Mouse (Mus musculus) spleen, adult 12 weeks (tissue): ENCODE results near the gene Pdss2.

ENCODE experiments used
- DNase-seq: peaks from one replicate; pipeline ENCODE4 v3.0.0; 2022; ENCODE audit warnings: low spot score

The Pdss2 gene

DNA sequence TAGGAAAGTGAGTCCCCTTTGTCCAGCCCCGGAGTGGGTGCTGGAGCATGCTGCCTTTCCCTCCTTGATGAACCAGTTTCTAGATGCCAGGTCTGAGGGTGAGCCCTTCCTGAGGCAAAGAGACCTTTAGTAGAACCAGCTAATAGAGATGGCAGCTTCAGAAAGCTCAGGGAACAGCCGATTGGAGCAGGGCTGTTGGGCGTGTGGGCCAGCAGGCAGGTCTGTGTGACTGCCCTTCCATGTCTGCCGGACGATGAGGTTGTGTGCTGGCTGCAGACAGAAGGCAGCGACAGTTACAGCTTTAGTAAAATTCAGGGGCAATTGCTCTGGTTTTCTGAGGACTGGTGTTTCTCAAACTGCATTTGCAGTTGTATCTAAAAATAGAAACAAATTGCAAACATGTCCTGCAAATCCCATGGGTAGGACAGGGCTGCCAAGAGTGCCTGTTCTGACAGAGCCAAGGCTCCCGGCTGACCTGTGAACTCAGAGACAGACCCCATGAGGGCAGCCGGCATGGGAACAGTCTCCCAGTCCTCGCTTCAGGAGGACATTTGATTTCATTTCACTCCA is 262.2 kb downstream of the Pdss2 start:
- no peak for DNase-seq

DNA sequence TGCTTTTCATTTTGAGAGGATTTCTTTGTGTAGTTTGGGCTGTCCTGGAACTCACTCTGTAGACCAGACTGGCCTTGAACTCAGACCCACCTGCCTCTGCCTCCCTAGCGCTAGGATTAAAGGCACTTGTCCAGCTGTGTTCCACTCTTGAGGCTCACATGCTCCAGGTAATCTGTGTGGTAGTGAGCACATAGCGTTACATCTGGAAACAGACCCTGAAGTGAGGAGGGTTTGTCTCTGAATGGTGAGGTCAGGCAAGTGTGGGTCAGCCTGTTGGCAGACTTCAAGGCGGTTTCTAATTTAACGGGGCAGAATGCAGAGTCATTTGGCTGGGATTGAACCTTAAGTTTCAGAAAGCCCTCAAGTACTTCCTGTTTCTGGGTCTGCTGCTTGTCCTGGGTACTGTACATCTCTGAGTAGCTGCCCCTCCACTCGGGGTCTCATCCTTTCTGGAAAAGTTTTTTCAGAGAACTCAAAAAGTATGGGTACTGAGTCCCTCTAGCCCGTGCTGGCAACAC is 264.5 kb downstream of the Pdss2 start:
- no peak for DNase-seq

DNA sequence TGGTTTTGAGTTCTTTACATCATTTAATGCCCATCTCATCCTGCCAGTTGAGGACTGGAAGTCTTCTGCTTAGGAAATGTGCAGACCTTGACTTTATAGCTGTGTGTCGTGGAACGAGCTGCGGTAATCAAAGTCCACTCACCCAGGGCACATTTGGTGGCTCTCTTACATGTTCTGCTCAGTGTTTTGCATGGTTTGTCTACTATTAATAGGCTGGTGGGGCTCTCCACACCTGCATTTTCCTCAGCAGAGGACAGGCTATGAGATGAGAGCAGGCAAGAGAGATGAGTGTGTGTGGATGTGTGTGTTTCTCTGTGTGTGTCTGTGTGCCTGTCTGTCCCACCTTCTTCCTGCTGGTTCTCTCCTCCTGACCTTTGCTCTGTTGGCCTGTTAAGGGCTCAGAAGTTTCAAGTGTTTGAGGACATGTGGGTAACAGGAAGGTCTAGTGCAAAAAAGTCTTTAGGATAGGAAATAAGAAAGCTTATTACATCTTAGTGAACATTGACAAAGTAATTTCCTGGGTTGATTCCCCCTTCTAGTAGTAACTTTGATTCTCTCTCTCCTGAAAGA is 266.2 kb downstream of the Pdss2 start:
- DNase-seq = no peak

DNA sequence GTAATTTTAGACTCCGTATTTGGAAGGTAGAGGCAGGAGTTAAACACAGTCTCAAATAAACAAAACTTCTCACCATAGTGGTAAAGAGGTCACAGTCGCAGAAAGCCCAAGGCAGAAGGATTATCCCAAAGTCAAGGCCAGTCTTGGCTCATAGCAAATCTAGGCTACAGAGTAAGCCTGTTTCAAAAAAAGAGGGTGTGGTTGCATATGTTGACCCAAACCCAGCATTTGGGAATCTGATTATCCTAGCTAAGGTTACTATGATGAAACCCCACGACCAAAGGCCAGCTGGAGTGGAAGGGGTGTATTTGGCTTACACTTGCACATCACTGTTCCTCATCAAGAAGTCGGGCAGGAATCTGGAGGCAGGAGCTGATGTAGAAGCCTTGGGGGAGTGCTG is 267.0 kb downstream of the Pdss2 start:
- DNase-seq = no peak

DNA sequence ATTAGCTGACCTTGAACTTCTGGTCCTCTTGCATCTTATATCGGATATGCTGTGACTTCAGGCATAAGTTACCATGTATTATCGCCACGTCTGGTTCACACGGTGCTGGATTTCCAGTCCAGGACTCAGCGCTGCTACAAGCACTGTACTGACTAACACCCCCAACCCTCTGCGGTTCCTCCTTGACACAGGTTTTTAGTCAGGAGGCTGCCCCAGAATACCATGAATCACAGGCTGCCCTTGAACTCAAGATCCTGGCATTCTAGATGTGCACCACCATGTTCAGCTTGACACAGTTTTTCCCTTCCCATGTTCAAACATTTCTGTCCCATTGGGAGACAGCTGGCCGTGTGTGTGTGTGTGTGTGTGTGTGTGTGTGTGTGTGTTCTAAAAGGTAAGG is 267.9 kb downstream of the Pdss2 start:
- DNase-seq = no peak

DNA sequence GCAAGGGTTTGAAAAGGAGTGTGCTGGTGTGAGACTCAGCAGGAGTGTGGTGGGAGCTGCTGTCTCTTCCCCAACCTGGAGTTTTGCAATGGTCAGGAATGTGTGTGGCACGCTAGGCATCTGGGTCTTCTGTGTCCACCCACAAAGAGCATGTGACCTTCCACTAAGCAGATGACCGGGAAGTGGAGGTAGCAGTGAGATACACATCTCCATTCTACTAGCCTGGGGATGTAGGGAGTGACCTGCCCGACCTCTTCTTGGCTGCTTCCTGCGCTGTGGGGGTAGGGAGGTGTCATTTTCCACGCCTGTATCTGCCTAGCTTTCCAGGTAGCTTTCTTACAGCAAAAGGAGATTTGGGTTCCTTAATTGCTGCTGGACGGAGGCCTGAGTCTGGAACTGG is 268.3 kb downstream of the Pdss2 start:
- no peak for DNase-seq

DNA sequence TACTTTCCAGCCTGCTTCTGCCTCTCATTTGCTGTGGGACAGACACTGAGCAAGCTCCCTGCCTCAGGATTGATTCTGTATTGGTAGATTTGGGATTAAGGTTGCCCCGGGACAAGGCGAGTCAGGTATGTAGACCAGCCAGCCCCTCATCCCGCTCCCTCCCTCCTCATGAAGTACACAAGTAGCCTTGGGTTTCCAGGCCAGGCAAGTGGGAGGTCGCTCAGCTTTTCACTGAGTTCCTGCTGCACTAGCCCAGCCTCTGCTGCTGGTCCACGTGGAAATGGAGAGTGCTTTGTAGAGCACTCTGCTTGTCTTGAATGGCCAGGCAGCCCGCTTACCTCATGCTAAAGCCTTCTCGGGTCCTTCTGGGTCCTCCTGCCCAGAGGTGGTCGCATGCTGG is 268.7 kb downstream of the Pdss2 start:
- DNase-seq = no peak

DNA sequence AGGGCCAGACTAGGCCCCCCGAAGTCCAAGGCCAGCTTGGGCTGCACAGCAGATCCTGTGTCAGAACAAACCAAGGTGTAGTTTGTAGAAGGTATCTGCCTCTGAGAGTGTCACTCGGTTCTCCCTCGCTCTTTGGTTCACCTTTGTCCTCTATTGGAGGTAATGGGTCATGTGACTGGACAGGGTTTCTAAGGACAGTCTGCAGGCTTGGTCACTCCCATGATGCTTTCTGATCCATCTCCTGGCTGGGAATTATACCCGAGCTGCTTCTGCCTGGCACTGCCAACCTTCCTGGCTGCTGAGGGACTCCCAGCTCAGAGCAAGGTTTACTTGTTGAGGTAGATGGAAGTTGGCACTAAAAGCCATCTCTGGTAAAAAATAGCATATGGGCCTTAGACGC is 269.6 kb downstream of the Pdss2 start:
- DNase-seq = no peak

DNA sequence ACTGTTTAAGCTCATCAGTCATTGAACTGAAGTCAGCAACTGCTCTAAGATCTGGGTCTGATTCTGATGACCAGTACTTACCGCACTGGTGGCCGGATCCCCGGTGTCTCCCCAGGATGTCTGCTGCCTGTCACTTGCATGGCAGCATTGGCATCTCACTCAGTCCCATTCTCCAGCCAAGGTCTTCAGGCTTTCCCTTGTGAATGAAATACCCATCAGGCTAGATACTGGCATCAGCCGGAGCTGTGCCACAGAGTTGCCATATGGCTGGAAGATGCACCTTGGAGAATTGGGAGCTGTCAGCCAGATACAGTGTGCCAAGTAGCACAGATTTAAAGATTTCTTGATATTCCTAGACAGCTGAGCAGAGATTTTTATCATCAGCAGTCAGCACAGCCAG is 281.3 kb downstream of the Pdss2 start:
- DNase-seq = no peak

DNA sequence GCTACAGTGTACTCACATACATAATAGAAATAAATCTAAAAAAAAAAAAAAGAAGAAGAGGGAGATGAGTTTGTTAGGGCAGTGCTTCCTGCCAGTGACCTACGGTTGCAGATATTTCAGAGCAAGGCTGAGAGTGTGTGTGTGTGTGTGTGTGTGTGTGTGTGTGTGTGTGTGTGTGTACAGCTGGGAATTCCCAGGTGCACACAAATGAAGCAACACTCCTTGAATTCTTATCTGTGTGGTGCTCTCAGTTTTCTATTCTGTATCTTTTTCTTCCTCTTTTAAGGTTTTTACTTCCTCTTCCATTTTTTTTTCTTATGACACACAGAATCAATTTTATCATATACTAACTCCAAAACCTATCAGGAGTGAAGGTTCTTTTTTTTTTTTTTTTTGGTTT is 283.0 kb downstream of the Pdss2 start:
- no peak for DNase-seq

DNA sequence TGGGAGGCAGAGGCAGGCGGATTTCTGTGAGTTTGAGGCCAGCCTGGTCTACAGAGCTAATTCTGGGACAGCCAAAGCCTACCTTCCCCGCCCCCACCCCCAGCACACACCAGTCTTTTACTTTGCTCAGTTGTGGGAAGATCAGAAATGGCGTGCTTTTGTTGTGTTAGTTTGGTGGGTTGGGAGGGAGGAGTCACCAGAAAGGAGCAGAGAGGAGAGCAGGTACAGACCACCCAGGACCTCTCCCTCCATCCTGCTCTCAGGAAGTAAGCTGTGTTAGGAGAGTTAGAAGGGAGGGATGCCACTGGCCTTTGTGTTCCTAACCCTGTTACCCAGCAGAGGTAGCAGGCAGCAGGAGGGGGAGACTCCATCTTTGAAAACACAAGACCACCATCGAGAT is 285.8 kb downstream of the Pdss2 start:
- no peak for DNase-seq

DNA sequence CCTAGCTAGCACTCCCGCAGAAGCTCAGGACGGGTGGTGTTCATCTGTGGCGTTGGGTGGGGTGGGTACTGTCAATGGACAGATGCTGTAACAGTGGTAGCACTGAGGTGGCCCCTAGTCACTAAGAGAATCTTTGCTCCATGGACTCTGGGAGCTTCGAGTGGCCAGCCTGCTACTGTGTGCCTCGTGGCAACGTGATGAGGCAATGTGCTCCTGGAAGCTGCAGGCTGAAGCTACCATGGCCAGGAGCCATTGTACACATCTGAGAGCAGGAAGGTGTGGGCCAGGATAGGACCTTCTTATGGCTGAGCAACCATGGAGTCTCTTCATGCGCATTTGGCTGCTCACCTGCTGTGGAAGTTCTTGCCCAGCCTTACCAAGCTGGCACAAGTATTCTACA is 287.9 kb downstream of the Pdss2 start:
- DNase-seq = no peak

DNA sequence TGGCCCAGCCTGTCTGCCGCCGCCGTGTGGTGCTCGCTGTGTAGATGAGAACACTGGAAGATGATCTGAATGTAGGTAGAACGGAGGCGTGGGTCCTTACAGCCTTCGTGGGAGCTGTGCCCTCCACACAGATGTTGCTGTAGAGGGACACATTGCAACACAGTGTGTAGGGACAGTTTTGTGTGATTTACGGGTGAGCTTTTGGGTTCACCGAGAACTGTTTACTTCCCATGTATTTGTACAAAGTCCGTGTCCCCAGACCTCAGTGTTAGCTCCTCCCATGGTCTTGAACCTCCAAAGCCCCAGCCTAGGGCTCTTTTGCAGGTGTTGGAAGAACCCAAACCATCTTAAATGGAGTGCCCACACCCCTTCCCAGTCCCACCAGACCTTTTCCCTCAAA is 291.7 kb downstream of the Pdss2 start:
- no peak for DNase-seq
